Mouse (Mus musculus): ENCODE results near the gene Gls.

The Gls gene

DNA sequence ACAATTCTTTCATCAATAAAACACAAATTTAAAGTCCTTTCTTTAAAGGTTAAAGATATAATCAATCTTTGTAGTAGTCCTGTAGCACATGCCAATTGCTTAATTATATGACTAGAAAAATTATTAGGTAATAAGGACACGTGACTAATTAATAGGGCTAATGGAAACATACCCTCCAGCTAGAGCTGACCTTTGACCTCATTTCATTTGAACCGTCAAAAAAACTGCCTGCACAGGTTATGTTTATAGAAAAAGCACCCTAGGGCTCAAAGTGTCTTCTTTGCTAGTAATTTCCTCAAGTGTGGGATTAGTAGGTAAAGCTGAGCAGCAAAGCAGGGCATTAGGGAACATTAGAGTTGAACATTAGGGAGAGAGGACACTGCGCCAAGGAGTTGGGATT is 9.2 kb upstream of the Gls start:
- DNase-seq = no peak

GRCm38 (mm10) chr1:52232766-52233140 is 279 bp downstream of the Gls start:
- DNase-seq = no peak

DNA sequence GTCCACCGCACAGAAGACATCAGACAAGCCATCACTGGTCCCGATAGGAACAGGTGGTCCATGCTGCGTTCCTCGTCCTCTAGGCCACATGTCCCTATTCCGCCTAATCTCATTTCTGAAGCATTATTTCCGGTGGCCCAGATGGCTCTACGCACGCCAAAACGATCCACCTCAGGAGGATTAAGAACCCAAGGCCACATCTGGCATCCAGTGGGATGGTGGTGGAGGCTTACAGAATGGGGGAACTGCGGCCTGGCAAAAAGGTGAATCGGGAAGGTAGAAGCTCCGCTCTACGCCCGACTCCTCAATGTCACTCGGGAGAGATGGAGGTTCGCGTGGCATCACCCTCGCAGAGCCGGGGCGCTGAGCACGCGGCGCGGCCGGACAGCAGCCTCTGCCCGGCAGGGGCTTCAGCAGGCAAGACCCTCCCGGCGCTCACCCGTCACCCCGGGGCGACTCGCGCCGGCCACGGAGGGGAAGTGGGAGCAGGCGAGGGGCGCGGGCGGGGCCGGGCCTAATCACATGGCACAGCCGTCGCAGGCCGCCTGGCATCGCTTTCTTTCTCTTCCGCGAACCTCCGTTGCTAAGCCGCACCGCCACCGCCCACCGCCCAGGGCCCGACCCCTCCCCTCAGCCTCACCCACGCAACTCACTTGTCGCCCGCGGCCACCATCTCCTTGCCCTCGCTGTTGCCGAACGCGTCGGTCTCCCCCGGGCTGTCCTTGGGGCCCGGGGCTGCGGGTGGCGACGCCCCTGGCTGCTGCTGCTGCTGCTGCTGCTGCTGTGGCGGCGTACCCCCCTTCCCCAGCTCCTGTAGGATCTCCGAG is 880 bp downstream of the Gls start:
- peak; percentile 64 for DNase-seq

DNA sequence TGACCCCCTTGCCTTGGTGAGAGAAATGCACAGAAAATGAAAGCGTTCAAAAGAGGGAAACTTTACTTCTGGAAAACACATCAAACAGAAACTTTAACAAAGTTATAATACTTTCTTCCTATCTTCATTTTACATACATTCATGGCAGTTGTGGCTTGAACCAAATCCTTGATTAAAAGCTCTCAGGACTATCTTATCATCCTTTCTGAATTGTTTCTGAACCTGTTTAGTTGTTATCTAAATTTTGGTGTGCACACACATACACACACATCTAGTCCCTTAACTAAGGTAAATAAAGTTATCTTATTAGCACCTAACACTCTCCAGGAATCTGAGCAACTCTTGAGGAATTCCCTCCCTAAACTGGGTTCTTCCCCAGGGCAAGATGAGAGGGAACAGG is 2.6 kb downstream of the Gls start:
- no peak for DNase-seq

- no peak for DNase-seq
Measured at GRCm38 (mm10) chr1:52228178-52228577, 4.9 kb downstream of the Gls start.

GRCm38 (mm10) chr1:52226416-52226815 is 6.6 kb downstream of the Gls start:
- no peak for DNase-seq

GRCm38 (mm10) chr1:52216766-52217165 is 16.3 kb downstream of the Gls start:
- no peak for DNase-seq

GRCm38 (mm10) chr1:52182992-52183391 is 50.0 kb downstream of the Gls start:
- DNase-seq = no peak

DNA sequence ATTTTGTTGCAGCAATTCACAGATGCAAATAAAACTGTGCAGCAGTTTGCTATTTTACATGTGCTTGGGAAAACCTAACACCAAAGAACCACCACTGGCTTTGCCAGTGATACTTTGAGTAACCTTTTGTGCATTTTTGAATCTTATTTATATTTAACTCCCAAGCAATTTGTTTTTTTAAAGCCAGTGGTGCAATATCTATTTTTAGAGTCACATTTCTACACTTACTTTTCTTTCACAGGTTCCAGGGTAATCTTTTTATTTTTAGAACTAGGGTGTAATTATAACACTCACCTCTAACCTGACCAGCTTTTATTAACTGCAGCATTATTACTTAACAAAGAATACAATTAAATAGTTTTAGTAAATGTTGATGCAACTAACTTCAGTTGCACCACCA is 51.0 kb downstream of the Gls start:
- no peak for DNase-seq

DNA sequence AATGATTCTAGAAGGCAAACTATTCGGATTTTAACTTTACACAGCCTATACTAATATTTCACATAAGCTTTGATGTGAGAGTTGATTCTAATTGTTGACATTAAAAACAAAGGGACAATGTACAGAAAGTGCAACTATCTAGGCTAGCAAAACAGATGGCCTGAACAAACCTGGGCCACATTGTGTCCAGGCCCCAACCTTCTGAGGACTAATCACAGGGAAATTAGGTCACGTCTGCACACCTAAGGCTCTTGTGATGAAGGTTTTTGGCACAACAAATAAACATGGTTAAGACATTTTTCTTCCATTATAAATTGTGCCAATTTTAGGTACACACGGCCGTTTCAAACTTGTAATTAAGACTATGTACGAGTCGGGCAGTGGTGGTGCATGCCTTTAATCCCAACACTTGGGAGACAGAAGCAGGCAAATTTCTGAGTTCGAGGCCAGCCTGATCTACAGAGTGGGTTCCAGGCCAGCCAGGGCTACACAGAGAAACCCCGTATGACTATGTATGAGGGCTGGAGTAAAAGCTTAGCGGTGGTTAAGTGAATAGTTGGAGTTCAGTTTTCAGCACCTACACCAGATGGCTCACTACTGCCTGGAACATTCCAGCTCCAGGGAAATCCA is 53.0 kb downstream of the Gls start:
- no peak for DNase-seq

GRCm38 (mm10) chr1:52176999-52177398 is 56.0 kb downstream of the Gls start:
- no peak for DNase-seq

DNA sequence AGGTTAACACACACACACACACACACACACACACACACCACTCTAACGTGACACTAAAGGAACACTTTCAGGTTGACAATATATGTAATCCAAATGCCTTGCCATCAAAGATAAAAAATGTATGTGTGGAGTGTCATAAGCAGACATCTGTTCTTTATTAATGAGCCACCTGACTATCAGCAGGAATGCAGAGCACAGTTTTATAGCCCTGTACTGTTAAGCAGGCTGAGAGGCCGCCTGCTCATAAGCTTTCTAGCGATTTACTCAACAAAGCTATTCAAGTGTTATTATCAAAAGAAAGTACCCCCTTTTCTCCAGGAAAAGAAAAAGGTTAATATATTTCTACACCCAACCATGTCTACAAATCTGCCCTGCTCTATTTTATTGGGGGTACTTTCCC is 57.0 kb downstream of the Gls start:
- DNase-seq = no peak

DNA sequence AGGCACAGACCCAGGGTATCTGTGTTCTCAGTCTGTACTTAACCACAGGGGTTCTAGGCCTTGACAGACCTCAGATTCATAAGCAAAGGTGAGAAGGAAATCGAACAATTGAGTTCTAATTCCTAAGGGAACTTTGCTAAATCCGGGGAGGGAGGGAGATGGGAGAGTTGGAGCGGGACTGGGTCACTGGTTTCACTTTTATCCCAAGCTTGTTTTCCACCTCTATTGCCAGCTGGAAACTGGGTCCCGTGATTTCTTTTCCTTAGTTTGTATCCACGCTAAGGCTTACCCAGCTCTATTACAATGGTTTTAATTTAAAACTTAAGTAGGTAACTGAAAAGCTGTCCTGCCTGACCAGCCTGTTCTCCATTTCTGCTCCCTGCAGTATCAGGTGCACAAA is 57.7 kb downstream of the Gls start:
- no peak for DNase-seq

DNA sequence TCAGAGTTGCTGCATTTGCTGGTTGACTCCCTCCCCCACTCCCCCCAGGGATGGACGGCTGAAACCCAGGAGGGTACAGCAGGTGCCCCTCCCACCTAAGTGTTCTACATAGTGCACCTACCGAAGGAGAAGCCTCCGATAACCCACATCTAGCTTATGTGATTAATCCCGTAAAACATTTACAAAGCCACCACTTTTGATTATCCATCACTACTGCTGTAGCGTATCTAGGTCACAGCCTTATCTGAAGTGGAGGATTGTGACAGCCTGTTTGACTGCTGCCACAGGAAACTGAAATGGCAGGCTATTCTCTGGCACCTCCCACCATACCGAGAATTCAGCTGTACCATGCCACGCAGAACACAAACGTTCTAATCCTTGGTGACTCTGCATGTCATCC is 61.8 kb downstream of the Gls start:
- no peak for DNase-seq

- no peak for DNase-seq
Measured at GRCm38 (mm10) chr1:52170747-52171146, 62.3 kb downstream of the Gls start.

DNA sequence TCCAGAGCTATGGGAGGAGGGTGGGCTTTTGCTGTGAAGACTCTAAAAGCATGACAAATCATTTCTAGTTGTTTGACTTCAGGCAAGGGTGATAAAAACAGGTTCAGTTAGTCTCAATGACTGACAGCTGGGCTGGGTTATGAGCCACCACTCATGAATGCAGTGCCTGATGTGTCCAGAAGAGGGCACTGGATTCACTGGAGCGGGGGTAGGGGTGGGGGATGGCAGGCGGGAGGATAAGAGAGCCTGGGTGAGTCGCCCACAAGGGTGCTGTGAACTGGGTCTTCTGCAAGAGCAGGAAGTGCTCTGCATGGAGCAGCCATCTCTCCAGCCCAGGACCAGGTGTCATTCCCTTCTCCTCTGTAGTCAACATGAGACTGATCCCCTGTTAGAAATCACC is 63.0 kb downstream of the Gls start:
- DNase-seq = peak; percentile 25

DNA sequence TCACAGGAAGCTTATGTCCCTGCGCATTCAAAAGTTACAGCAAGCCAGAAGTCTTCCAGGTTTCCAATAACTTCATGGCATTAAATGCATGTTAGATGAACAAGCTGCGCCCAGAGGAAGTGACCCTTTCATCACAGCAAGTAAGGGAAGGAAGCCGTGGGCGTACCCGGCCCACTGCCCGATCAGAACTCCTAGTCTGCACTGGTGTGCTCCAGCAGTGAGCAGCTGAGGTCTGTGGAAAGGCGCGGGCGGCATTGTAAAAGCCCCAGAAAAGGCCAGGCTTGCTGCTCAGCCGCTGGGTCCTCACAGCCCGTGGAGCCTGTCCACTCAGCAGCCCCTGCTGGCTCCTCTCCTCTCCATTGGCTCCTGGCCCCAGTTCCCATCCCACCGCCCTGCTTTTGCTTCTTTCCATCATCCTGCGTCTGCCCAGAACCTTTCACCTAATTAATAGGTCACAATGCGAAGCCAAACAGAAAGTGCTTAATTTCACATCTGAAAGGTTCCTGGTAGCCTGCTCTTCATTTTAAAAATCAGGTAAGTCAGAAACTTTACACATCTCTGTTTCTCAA is 66.3 kb downstream of the Gls start:
- peak; percentile 11 for DNase-seq

DNA sequence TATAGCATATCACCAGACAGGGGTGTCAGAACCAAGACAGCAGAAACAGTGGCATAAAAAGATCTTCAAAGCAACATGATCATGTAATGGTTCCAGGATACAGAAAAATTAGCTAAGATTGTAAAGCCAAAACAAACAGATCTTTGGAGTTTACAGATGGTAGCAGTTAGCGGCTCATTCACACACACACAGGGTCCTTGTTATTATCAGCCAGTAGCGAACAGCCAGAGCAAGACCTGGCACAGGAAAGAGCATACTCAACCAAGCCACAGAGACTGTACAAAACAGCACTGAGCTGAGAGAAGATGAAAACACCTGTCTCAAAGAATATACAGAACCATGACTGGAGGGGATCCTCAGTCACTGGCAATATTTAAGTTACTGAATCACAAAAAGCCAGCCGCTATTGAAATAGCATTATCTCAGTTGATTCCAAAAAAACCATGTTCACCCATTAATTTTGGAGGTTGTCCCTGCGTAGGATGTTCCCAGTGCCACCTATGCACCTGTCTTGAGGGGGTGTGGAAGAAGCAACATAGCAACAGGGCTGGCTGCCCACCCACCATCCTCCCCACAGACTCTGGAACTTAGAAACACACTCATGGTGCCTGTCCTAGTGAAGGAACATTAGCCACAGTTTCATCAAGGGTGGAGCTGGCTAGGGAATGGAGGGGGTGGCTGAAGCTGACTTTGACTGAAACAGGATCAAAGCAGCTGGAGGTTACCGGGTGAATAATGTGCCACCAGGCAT is 69.2 kb downstream of the Gls start:
- no peak for DNase-seq

- no peak for DNase-seq
Measured at GRCm38 (mm10) chr1:52161151-52161550, 71.9 kb downstream of the Gls start.

- no peak for DNase-seq
Measured at GRCm38 (mm10) chr1:52158490-52159381, 74.3 kb downstream of the Gls start.

- no peak for DNase-seq
Measured at GRCm38 (mm10) chr1:52158040-52158439, 75.0 kb downstream of the Gls start.

DNA sequence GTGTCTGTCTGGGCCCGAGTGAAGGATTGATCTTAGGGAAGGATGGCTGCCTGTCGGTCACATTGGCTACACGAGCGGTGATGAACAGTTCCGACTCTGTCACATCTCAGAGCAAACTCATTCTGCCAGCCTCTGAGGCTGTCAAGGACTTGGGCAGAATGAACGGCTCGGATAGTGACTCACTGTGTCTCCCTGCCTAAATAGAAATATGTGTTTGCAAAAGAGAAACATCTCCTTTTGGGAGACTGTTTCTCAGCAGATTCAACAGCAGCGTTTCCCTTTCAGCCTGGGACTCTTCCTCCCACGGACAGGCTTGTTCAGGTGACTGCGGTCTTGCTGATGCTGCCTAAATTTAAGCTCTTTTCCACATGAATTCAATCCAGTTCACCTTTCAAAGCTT is 76.7 kb downstream of the Gls start:
- DNase-seq = no peak

GRCm38 (mm10) chr1:52154890-52155289 is 78.1 kb downstream of the Gls start:
- DNase-seq = peak; percentile 15
